Mouse (Mus musculus): ENCODE measurements around the gene Eif4g1.

Eif4g1 gene

GRCm38 (mm10) chr16:20705786-20706185 is 37.7 kb downstream of the Eif4g1 start:
- no peak for DNase-seq (ENCODE audit: low read depth, low spot score)

- DNase-seq (ENCODE audit: low read depth, low spot score): no peak
Observed at GRCm38 (mm10) chr16:20706407-20707055, 38.4 kb downstream of the Eif4g1 start.

GRCm38 (mm10) chr16:20708220-20708938 is 40.3 kb downstream of the Eif4g1 start:
- DNase-seq (ENCODE audit: low read depth, low spot score): no peak

DNA sequence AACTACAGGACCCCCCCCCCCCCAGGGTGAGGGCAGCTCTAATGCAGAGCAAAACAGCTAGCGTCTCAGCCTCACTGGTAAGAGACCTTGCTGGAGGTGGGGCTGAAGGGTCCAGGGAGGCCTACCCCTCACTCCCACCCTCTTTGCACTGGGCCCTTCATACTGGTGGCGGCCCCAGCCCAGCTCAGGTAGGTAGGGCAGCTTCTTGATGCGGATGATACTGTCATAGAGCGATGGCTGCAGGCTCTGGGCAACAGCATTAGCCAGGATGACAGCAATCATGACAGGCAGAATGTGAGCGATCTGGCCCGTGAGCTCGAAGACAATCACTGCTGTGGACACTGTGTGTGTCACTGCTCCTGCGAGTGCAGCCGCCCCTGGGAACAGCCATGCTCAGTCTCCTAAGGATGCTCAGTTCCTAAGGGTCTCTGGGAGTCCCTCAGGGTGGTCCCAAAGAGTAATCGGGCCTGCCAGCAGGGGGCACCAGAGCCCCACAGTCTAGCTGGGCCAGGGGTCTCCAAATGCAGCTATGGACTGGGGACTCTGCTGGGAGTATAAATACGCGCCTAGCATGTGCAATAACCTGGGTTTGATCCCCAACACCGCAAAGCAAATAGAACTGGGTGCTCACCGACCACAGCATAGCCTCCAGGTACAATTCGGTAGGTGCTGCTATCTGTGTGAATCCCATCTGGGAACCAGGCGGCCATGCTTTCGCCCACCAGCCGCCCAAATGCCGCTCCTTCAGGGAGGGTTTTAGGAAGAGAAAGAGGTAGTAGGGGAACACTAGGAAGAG is 41.0 kb downstream of the Eif4g1 start:
- no peak for DNase-seq (ENCODE audit: low read depth, low spot score)

DNA sequence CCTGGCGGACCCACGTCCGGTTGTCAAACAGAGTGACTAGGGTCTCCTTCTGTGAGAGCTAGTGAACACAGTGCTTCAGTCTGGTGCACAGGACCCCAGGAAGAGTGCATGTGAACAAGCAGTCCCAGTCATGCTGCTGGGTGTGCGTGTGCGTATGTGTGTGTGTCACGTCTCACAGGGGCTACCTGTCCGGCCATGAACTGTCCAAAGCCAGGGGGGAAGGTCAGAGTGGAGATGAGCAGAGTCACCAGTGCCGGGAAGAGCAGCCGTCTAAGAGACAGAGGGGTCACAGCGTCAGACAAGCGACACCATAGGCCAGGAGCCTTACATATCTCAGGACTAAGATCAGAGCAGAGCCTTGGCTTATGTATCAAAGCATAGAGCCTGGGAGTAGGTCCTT is 42.3 kb downstream of the Eif4g1 start:
- DNase-seq (ENCODE audit: low read depth, low spot score): no peak

- no peak for DNase-seq (ENCODE audit: low read depth, low spot score)
Observed at GRCm38 (mm10) chr16:20710810-20711209, 42.7 kb downstream of the Eif4g1 start.

- no peak for DNase-seq (ENCODE audit: low read depth, low spot score)
Observed at GRCm38 (mm10) chr16:20712190-20712589, 44.1 kb downstream of the Eif4g1 start.

- no peak for DNase-seq (ENCODE audit: low read depth, low spot score)
Observed at GRCm38 (mm10) chr16:20712889-20713288, 44.8 kb downstream of the Eif4g1 start.

DNA sequence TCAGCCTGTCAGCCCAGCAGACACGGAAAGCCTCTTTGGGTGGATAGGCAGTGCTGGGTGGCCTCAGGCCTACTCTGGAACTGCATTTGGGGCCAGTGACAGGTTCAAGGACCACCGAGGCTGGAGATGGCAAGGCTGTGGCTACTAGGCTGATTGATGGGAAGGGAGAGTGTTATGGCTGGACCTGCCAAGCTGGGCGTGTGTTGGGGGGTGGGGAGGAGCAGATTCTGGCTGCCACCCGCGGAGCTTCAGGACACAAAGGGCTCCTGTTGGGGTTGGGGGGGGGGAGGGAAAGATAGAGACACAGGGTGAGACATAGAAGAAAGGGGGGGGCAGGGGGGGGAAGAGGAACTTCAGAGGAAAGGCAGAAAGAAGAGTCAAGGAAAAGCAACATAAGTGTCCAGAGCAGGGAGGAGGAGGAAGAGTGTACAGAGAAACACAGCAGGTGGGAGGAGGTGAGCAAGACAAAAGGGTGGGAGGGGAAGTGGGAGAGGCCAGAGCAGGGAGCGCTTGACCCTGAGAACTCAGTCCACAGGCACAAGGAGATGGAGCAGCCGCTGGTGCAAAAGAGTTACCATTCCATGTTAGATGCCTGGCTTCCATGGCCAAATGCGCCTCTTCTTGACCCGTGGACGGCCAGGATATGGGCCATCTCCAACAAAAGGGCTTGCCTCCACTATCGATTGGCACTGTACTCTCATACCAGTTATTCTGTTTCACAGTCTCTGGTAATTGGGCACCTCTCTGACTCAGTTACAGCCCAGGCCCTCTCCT is 46.4 kb downstream of the Eif4g1 start:
- DNase-seq (ENCODE audit: low read depth, low spot score): no peak

DNA sequence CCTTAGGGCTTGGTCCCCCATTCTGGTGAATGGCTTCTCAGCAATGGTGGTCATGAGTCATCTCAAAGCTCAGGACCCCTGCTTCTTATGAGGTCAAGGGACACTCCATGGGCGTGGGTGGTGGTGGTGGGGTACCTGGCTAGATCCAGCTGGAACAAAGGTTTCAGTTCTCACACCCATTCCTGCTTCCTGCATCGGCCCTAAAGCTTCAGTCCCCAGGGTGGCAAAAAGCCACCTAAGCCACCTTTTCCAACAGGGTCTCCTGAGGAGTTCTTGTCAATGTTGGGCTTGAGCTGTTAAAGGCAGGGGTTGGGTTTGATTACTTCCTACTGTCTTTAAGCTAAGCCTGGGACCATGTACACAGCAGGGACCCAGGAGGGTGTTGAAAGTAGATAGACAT is 47.0 kb downstream of the Eif4g1 start:
- DNase-seq (ENCODE audit: low read depth, low spot score): no peak

GRCm38 (mm10) chr16:20715566-20715965 is 47.5 kb downstream of the Eif4g1 start:
- no peak for DNase-seq (ENCODE audit: low read depth, low spot score)

DNA sequence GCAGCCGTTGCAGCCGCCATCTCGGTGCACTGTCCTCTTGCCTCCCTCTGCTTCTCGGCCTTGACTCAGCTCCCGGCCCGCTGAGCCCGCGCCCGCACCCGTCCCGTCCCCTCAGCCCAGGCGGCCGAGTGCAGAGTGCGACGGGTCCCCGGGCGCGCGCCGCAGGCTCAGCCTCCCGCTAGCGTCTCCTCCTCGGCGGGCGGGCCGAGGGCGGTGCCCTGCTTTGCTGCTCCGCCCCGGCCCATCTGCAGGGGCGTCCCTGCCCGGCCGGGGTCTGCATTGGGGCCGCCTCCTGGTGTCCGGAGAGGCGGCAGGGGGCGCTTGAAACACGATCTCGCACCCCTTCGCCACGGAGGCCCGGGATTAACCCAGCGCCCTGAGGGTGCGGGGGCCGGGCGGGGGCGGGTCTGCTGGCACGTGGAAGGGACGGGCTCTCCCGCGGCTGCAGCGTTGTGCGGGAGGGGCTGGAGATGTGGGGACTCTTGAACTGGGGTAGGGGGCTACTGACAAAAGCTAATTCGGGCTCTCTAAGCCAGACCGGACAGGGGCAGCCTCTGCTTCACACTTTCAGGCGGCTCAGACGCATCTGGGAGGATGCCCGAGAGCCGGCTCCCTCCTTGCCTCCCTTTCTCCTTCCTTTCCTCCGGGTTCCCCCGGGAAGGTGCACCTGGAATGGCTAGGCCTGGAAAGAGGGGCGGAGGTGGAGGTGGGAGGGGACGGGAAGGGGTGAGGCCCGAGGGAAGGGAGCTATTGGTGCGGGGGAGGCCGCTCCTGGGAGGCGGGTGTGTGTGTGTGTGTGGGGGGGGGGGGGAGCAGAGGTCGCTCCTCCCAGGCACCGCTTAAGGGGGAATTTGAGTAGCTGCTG is 48.1 kb downstream of the Eif4g1 start:
- no peak for DNase-seq (ENCODE audit: low read depth, low spot score)

DNA sequence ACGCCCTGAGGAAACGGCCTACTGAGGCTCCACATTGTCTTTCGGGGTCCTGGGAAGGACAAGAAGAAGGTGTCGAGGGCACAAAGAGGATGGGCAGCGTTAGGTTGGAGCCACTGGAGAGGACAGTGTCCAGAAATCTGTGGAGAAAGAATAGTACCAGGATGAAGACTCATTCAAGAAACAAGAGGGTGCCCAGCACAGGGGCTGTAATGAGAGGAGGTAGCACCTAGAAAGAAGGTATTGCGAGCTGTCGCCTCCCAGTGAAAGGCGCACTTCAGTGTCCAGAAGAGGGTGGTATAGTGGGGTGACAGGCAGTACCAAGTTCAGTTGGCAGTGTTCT is 48.7 kb downstream of the Eif4g1 start:
- DNase-seq (ENCODE audit: low read depth, low spot score): no peak

DNA sequence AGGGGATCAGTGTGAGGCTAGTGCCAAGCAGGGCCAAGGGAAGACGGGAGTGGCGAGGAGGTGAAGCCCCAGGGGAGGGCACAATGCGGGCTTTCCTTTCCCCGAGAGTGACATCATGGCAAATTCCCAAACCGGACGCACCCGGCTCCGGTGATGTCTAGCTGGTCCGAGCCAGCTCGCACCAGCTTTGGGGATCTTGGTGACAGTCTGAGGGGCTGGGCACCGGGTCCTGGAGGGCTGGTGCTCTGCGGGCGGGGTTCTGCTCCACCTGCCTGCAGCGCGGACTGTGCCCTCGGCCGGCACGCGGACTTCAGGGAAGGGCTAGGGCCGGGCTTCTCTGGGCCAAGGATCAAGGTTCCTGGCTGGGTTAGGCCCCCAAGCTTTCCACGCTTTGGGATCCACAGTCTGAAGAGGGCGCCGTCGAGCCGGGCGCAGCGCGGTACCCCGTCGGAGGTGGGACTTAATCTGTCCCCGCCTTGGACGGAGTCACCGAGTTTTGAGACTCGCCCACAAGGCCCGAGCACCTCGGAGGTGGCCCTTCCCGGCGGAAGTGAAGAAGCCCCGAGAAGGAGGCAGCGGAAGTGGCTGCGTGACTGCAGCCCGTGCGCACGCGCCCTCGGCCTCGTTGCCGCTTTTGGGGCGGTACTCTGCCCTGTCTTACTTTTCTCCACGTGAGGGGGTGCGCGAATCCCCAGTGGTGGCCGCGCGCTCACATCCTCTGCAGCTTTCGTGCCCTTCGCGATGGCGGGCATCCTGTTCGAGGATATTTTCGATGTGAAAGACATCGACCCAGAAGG is 49.3 kb downstream of the Eif4g1 start, which contains the start of the genes Polr2h and Clcn2:
Polr2h (plus strand) TSS at position 485 of the 797 bp plus-strand sequence.
Clcn2 (minus strand) TSS at position 566 of the 797 bp plus-strand sequence.
- peak; percentile 98 for DNase-seq (ENCODE audit: low read depth, low spot score)

DNA sequence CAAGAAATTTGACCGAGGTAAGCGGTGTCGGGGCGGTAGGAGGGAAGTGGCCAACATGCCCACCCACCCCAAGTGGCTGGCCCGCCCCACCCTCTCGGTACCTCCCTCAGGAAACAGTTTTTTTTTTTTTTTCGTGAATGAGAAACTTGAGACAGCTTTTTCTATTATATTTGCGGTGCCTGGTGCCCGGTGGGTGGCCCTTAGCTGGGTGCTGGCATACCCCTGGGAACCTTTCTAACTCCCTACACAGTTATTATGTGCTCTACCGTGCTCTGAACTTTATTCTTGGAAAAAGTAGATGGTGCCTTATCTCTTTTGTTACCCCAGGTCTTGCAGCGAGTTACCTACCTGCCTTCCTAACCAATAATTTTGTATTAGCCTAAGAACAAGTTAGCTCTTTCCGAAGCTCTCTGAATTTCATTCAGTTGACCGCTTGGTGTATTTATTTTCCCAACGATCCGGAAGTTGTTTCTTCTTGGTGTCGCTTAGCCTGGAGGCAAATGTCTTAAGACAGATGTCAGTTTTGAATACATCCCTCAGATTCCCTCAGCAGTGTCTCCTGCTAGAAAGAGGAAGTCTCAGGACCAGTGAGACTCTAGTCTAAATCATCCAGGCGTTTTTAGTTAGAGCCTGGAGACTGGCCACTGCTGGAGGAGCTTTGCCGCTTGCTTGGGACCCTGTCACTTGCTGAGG is 50.0 kb downstream of the Eif4g1 start:
- no peak for DNase-seq (ENCODE audit: low read depth, low spot score)

DNA sequence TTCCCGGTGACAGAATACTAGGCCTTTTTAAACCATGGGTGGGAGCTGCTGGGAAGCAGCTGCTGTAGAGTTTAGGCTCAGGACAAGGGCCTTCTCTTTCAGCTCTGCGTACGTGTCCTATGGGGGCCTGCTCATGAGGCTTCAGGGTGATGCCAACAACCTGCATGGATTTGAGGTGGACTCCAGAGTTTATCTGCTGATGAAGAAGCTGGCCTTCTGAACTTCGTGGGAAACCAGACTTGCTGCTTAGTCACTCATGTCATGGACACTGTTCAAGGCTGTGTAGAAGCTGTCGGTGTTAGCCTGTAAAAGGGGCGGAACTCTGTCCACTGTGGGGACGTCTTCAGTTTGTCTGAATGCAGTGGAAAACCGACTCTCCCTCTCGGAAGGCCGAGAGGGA is 53.7 kb downstream of the Eif4g1 start:
- no peak for DNase-seq (ENCODE audit: low read depth, low spot score)

GRCm38 (mm10) chr16:20722736-20723135 is 54.6 kb downstream of the Eif4g1 start:
- no peak for DNase-seq (ENCODE audit: low read depth, low spot score)

- DNase-seq (ENCODE audit: low read depth, low spot score): no peak
Observed at GRCm38 (mm10) chr16:20723247-20723646, 55.1 kb downstream of the Eif4g1 start.

DNA sequence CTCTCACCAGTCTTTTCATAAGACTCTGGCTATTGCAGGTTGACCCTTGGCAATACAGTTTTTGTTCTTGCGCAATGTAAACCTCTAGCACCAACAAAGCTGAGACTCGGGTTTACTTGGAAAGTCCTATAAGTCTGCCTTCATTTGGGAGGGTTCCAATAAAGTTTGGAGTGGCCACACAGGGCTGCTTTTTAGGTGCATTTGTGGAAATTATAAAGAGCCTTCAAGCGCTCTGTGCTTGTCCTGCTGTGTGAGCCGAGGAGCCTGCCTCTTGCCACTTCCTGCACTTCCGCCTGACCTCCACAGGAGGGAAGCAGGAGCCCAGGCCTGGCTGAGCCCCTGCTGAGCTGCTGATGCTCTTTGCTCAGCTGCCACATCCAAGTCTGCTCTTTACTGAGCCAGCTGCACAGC is 56.2 kb downstream of the Eif4g1 start:
- DNase-seq (ENCODE audit: low read depth, low spot score): peak; percentile 74
